Mouse (Mus musculus) C2C12 (cell line): ENCODE data around the gene BC107364. TPM values are rescaled to one million over a fixed set of nuclear protein-coding genes. Genes with fewer than 3 reads are reported as not detected.
A peak's percentile ranks its signal among the peaks of the same experiment; 100 is the strongest.
"Not testable (repeated sequence)": the region's sequence is repeated elsewhere in the genome, so short reads cannot be mapped to it uniquely, and the experiment has no call there.

Source experiments
- H3K27me3 ChIP-seq: one replicate; pipeline ENCODE4 v1.6.1; 2011; ENCODE audit not compliant: control insufficient read depth, insufficient read depth, insufficient read length
- H3K36me3 ChIP-seq: one replicate; pipeline ENCODE4 v1.6.1; 2011; ENCODE audit not compliant: control insufficient read depth, insufficient read depth
- H3K4me3 ChIP-seq: one replicate; pipeline ENCODE4 v1.5.1; 2011; ENCODE audit warnings: mild to moderate bottlenecking, control low read depth; ENCODE audit not compliant: poor library complexity, insufficient read depth, severe bottlenecking
- H3K79me2 ChIP-seq: one replicate; pipeline ENCODE4 v1.6.1; 2011; ENCODE audit not compliant: control insufficient read depth, insufficient read depth
- H3K79me3 ChIP-seq: one replicate; pipeline ENCODE4 v1.6.1; 2011; ENCODE audit warnings: low read depth, control low read depth
- H3ac ChIP-seq: one replicate; pipeline ENCODE3; 2011; ENCODE audit warnings: low read depth; ENCODE audit not compliant: control insufficient read depth, insufficient read length
- CEBPB ChIP-seq: IDR thresholded peaks from one replicate; pipeline ENCODE4 v1.6.1; 2011; ENCODE audit warnings: low read depth, mild to moderate bottlenecking, control low read depth, moderate library complexity
- CTCF ChIP-seq: IDR thresholded peaks from one replicate; pipeline ENCODE4 v1.5.1; 2011; ENCODE audit not compliant: control insufficient read depth, insufficient read depth, insufficient read length
- FOSL1 ChIP-seq: IDR thresholded peaks from one replicate; pipeline ENCODE4 v1.8.0; 2011; ENCODE audit warnings: mild to moderate bottlenecking, low read length; ENCODE audit not compliant: poor library complexity, insufficient read depth, severe bottlenecking
- MAX ChIP-seq: IDR thresholded peaks from one replicate; pipeline ENCODE4 v1.6.1; 2011; ENCODE audit warnings: mild to moderate bottlenecking, control low read depth
- MYOD1 ChIP-seq: IDR thresholded peaks from one replicate; pipeline ENCODE4 v1.6.1; 2011; ENCODE audit warnings: low read depth; ENCODE audit not compliant: control insufficient read depth, insufficient read length
- MYOG ChIP-seq: IDR thresholded peaks from one replicate; pipeline ENCODE4 v1.6.1; 2011; ENCODE audit not compliant: control insufficient read depth, insufficient read length; ENCODE audit errors: extremely low read depth
- USF1 ChIP-seq: IDR thresholded peaks from one replicate; pipeline ENCODE4 v1.6.1; 2011; ENCODE audit warnings: low read depth, mild to moderate bottlenecking, control low read depth, moderate library complexity
- polyA plus RNA-seq: library from polyadenylated mRNA; unstranded; fragments of >200 nt; fragmentation: generic; extraction: Trizol; gene quantifications from one replicate; pipeline ENCODE4 v1.2.1, GENCODE M21; 2012; ENCODE audit warnings: missing spikeins

BC107364 gene
- polyA plus RNA-seq, 1 experiment = not detected

DNA sequence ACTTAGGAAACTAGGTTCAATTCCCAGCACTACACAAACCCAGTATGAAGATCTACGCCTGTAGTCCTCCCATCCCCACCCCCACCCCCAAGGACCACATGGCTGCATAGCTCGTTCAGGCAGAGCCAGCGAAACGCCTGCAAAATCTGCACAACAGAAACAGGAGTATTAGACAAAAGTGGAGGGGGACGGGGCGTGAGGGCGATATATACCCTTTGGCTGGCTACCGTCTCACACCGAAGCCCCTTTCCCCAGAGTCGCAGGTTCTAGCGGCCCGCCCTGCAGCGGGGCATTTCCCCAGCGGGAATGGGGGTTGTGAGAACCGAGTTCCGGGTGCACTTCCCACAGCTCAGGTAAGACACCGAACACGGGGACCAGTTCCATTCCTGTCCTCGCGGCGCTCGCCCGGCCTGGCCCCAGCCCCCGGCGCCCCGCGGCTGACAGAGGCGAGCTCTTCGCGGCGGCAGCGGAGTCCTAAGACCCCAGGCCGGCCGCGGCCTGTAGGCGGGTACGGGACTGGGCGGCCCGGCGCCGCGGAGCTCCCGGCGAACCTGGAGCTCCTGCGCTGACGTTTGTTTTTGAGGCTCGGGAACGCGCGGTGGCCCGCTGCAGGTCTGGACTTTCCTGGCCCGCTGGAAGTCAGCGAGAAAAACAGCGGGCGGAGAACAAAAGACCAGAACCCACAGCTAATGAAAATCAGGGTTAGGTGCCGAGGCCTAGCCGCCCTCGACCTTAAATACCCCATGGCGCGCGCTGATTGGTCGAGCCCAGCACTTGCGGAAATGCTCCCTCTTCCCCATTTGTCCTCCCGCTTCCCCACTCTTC lies 37.8 kb downstream of the BC107364 start:
- Histone ChIP-seq H3K79me3 (no peaks in the 10 kb centered on the region), H3K27me3 (no peaks in the 10 kb centered on the region), H3K4me3 (peak overlapping the region; percentile 43), H3K79me2 (no peaks in the 10 kb centered on the region), H3ac (peak overlapping the region; percentile 74), H3K36me3 (no peaks in the 10 kb centered on the region)
- TF ChIP-seq CTCF = no peak
- TF ChIP-seq MYOG = no peak
- TF ChIP-seq FOSL1 = no peak
- TF ChIP-seq MAX = no peak
- no peak for TF ChIP-seq CEBPB
- no peak for TF ChIP-seq USF1
- no peak for TF ChIP-seq MYOD1

DNA sequence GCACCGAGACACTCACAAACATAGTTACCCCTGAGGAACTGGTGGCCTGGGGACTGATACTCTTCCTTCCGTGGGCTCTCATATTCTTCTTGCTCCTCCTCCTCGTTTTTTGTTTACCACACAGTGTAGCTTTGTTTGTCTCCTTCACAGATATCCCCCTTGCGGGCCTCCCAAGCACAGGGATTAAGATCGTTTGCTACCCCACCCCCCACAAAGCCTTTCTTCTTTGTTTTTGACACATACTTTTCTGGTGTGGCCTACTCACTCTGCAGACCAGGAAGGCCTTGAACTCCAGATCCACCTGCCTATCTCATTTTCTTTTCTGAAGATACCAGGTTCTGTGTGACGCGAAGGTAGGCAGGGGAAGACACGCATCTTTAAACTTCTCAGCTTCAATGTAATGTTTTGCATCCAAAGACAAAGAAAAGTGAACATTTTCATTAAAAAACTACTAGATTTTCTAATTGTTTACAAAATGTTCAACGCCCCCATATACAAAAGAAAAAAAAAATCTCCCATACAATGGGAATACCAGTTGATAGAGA lies 38.5 kb downstream of the BC107364 start:
- no peaks in the 10 kb centered on the region for H3K79me2 ChIP-seq

DNA sequence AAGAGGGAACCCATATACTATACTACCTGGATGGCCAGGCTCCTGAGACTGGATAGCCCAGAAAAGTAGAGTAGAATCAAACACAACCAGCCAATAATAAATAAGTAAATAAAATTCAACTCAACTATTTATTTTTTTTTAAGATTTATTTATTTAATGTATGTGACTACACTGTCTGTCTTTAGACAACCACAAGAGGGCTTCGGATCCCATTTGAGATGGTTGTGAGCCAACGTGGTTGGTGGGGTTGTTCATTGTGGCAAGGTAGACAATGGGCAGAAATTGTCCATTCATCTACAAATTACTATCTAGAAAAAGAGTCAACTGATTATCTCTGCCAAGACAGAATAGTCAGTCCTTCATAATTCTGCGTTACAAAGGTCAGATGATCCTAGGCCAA lies 40.3 kb downstream of the BC107364 start:
- Histone ChIP-seq H3K27me3 (no peaks in the 10 kb centered on the region), H3K79me2 (no peaks in the 10 kb centered on the region), H3K79me3 (no peaks in the 10 kb centered on the region), H3K36me3 (no peaks in the 10 kb centered on the region), H3K4me3 (no peak overlapping the region), H3ac (no peak overlapping the region)
- TF ChIP-seq MAX (no peak), FOSL1 (no peak), CTCF (no peak), MYOG (no peak), CEBPB (no peak), USF1 (no peak), MYOD1 (no peak)

More for the DNA sequence above, 38.5 kb downstream of the BC107364 start:
- Histone ChIP-seq H3K4me3 (peak overlapping the region; percentile 43), H3K27me3 (no peaks in the 10 kb centered on the region), H3K36me3 (no peaks in the 10 kb centered on the region), H3K79me3 (no peaks in the 10 kb centered on the region), H3ac (no peak overlapping the region)
- TF ChIP-seq MYOD1 (no peak), MYOG (no peak), FOSL1 (no peak), USF1 (no peak), CTCF (no peak), CEBPB (no peak), MAX (no peak)

DNA sequence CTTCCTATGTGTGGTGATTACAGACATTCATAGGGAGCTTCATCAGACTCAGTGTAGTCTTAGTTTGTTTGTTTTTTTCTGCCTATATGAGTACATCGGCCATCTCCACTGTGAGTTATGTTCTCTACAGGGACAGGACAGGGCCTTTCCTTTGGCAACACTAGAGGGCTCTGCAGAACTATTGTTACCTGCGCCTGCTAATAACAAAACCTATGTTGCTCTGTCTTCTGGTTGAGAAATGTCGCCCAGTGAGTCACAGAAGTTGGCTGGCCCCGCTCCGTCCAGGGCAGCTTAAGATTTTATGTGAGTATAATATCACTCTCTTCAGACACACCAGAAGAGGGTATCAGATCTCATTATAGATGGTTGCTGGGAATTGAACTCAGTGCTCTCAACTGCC lies 41.1 kb downstream of the BC107364 start:
- Histone ChIP-seq H3K36me3 (no peaks in the 10 kb centered on the region), H3K27me3 (no peaks in the 10 kb centered on the region)

DNA sequence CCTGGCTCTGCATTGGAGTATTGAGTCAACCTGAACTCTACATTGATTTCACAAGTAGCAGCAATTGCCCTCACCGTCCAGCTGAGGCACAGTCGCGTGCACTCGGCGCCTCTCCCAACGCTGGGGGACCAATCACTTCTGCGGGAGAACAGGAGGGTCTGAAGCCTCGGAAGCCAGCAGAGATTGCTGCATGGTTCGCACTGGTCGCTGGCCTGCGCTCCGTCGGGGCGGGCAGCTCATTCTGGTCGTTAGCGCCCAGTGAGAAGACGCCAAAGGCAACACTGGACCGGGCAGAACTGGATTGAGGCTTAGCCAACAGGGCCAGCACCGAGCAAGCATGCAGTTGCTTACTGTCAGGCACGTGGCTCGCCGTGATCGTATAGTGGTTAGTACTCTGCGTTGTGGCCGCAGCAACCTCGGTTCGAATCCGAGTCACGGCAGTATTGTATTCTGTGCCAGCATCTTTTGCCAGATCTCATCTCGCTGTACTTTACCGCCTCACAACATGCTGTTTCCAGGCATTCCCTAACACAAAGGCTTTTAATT lies 42.3 kb downstream of the BC107364 start:
- no peaks in the 10 kb centered on the region for H3K27me3 ChIP-seq
- H3K79me3 ChIP-seq = no peaks in the 10 kb centered on the region
- no peaks in the 10 kb centered on the region for H3K79me2 ChIP-seq
- H3K36me3 ChIP-seq = no peaks in the 10 kb centered on the region
- no peak overlapping the region for H3ac ChIP-seq
- no peak overlapping the region for H3K4me3 ChIP-seq
- no peak for TF ChIP-seq MAX
- no peak for TF ChIP-seq CEBPB
- TF ChIP-seq FOSL1 = no peak
- no peak for TF ChIP-seq CTCF

More for the DNA sequence above, 41.1 kb downstream of the BC107364 start:
- TF ChIP-seq MYOG = no peak
- no peak for TF ChIP-seq CTCF
- no peak for TF ChIP-seq CEBPB
- no peak for TF ChIP-seq MYOD1
- no peak for TF ChIP-seq USF1
- TF ChIP-seq MAX = no peak
- TF ChIP-seq FOSL1 = no peak
- Histone ChIP-seq H3K79me2 (no peaks in the 10 kb centered on the region), H3K79me3 (no peaks in the 10 kb centered on the region), H3ac (no peak overlapping the region), H3K4me3 (no peak overlapping the region)

DNA sequence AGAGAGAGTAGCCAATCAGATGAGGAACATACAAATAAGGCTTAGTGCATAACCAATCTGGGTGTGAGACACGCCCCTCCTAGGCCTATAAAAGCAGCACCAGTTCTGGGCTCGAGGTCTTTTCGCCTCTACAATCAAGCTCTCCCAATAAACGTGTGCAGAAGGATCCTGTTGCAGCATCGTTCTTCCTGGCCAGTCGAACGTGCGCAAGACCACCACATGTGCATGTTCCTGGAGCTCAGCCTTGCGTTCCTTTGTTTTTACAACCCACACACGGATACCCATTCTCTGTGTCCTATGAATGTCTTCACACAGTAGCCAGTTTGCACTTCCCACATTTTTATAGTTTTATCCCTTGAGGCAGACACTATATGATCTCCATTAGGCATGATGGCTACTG lies 44.0 kb downstream of the BC107364 start:
- H3K36me3 ChIP-seq, H3K4me3 ChIP-seq, H3K79me3 ChIP-seq, H3K27me3 ChIP-seq, H3K79me2 ChIP-seq, H3ac ChIP-seq: not testable (repeated sequence)
